Mouse (Mus musculus) macrophage (primary cell): ENCODE results near the gene Olfr432. TPM values are rescaled to one million over a fixed set of nuclear protein-coding genes. Genes with fewer than 3 reads are reported as not detected.
A peak's percentile ranks its signal among the peaks of the same experiment; 100 is the strongest.

ENCODE experiments used
- H3K27ac ChIP-seq: fragments of 350-480 bp; formaldehyde crosslinking; 2 replicates; pipeline ENCODE4 v1.9.0; 2021
- H3K36me3 ChIP-seq: fragments of 350-480 bp; formaldehyde crosslinking; 2 replicates; pipeline ENCODE4 v1.9.0; 2021; ENCODE audit errors: inconsistent target
- H3K4me3 ChIP-seq: fragments of 350-480 bp; formaldehyde crosslinking; 2 replicates; pipeline ENCODE4 v1.9.0; 2021; ENCODE audit errors: inconsistent target
- H3K79me2 ChIP-seq: fragments of 350-480 bp; formaldehyde crosslinking; 2 replicates; pipeline ENCODE4 v1.9.0; 2021; ENCODE audit errors: inconsistent target
- WGBS: methylation state at CpG from one replicate; pipeline ENCODE4 v1.1.7; 2026; ENCODE audit warnings: inconsistent platforms; ENCODE audit not compliant: missing documents; 5-methylcytosine and 5-hydroxymethylcytosine counted together
- polyA plus RNA-seq: library from polyadenylated mRNA; stranded (reverse); fragments of 250-400 nt; gene quantifications from 3 replicates; pipeline ENCODE4 v1.2.4, GENCODE M21; 2018; ENCODE audit warnings: inconsistent platforms

The Olfr432 gene
- polyA plus RNA-seq, 1 experiment from 2014 or later, result not detected

DNA sequence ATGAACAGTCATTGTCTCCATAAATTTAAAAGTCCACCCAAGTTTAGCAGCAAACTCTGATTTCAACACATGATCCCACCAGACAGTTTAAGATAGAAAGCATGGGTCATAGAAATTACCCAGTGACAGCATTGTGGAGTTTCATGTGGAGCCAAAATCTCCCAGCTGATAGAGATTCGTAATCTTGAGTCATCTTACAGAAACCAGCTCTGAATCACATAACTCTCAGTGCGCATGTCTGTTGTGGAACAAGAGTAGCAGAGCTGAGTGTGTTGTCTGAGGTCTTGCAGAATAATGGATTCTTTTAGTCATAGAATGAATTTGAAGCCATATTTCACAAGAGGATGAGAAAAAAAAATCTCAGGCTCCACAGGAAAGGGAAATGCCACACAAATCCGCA lies 4.0 kb downstream of the Olfr432 start:
- peak overlapping the region; percentile 19; the same call in 1 of the 2 replicates for H3K27ac ChIP-seq
- no peak overlapping the region for H3K4me3 ChIP-seq
- WGBS, result 31% methylated on average over 3 of the region's 3 CpGs
- no peaks in the 10 kb centered on the region for H3K79me2 ChIP-seq
- no peaks in the 10 kb centered on the region for H3K36me3 ChIP-seq

DNA sequence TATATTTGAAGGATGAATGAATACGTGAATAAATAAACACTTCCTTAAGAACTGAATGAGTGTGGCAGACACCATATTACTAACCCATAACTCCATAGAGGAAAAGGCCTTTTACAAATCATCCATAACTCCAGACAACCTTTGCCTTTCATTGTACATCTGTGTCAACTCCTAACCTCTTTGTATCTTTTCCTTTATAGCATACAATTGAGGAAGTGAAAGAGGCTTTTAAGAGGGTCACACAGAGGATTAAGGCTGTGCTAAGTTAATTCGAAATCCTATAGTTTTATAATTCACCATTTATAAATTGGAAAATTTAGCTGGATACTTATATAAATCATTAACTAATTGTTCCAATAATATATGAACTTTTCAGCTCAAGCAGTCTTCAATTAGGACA lies 6.2 kb downstream of the Olfr432 start:
- WGBS, result 50% methylated on average over 2 of the region's 2 CpGs
- H3K4me3 ChIP-seq, result no peak overlapping the region
- no peak overlapping the region for H3K27ac ChIP-seq
- no peaks in the 10 kb centered on the region for H3K36me3 ChIP-seq
- H3K79me2 ChIP-seq, result no peaks in the 10 kb centered on the region

DNA sequence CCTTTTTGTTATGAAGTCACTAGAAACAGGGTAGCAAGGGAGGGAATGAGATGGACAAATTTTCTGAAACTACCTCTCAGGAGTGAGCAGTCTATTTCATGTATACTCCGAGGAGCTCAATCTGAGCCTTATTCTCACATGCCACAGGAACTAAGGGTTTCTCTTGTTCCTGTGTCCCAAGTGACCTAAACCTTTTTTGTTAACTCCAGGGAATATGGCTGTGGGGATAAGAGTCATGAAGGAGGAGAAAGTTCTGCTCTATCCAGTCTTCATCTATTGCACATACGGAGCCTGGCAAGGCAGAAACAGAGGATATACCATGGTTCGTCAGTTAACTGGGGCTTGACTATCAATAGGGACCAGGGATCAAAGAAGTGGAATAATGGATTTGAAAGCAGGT lies 17.3 kb downstream of the Olfr432 start, which contains the start of gene Olfr430:
Gene Olfr430, plus strand, starts transcription at position 301 of the 400 bp plus-strand sequence.
- no peaks in the 10 kb centered on the region for H3K36me3 ChIP-seq
- H3K4me3 ChIP-seq, result no peak within 1 kb of the TSS
- H3K27ac ChIP-seq, result no peak within 1 kb of the TSS
- WGBS, result 95% methylated on average over 3 of the region's 3 CpGs
- H3K79me2 ChIP-seq, result no peaks in the 10 kb centered on the region

DNA sequence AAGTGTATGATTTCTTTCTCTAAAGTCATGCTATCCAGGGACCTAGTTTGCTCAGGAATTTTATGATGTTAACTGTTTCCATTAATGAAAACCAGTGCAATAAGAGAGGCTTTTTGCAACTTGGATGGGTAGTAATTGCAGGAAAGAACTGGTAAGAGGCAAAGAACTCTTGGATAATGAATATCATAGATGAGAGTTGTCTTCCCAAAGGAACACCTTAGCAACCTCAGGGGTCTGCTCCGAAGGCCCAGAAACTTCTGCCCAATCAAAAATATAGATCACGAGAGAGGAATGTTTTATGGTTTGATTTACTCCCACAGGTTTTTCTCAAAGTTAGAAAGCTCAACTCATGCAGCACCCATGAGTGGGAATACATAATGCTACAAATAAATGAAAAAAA lies 35.0 kb downstream of the Olfr432 start, which contains the start of gene Olfr429:
Gene Olfr429, plus strand, starts transcription at position 301 of the 400 bp plus-strand sequence.
- Histone ChIP-seq H3K27ac (no peak within 1 kb of the TSS), H3K79me2 (no peaks in the 10 kb centered on the region), H3K4me3 (no peak within 1 kb of the TSS), H3K36me3 (no peaks in the 10 kb centered on the region)
- WGBS, result 90% methylated on average over 2 of the region's 2 CpGs

DNA sequence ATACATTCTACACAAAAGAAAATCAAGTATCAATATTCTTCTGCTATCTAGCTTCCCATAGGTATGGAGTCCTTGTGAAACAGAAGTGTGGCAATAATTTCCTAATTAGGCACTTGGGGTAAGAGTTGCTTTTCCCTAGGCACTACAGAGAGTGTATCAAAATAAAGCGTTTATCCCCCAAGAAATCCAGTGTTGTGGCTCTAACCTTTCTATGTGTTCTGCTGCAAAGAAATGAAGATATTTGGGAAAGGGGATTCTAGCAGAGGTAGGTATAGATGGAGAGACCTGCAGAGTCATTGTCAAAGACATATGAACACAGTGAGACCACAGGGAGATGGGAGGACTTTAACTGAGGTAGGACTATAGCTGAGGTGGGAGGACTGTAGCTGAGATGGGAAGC lies 47.6 kb downstream of the Olfr432 start, which contains the start of gene Olfr427:
Gene Olfr427, plus strand, starts transcription at position 301 of the 400 bp plus-strand sequence.
- WGBS, result 100% methylated on average over 1 of the region's 1 CpGs
- Histone ChIP-seq H3K36me3 (no peaks in the 10 kb centered on the region), H3K79me2 (no peaks in the 10 kb centered on the region), H3K4me3 (no peak within 1 kb of the TSS), H3K27ac (no peak within 1 kb of the TSS)

- no peak overlapping the region for H3K4me3 ChIP-seq
- H3K36me3 ChIP-seq, result no peaks in the 10 kb centered on the region
- 72% methylated on average over 2 of the region's 2 CpGs for WGBS
- H3K27ac ChIP-seq, result no peak overlapping the region
- H3K79me2 ChIP-seq, result no peaks in the 10 kb centered on the region
Measured at GRCm38 (mm10) chr1:174103735-174104134, 54.7 kb downstream of the Olfr432 start.

Other genes starting within 250 kb of the Olfr432 start
- 272 to 390 TPM (median 361 TPM) in 3 replicates for gene Ifi211, start 136.2 kb upstream of the Olfr432 start, polyA plus RNA-seq
- gene Mndal, start 106.7 kb upstream of the Olfr432 start, polyA plus RNA-seq, result 117 to 429 TPM (median 360 TPM) in 3 replicates
- 62.5 to 252 TPM (median 140 TPM) in 3 replicates for gene Ifi203, start 106.5 kb upstream of the Olfr432 start, polyA plus RNA-seq
- gene Ifi202b, start 66.5 kb upstream of the Olfr432 start, polyA plus RNA-seq, result not detected in 3 replicates
- gene Ifi205, start 17.4 kb upstream of the Olfr432 start, polyA plus RNA-seq, result 33.0 to 58.3 TPM (median 40.1 TPM) in 3 replicates
- 0.04 to 0.13 TPM (median 0.12 TPM) in 3 replicates for gene Olfr433, start 8.5 kb upstream of the Olfr432 start, polyA plus RNA-seq
- not detected in 3 replicates for gene Olfr430, start 17.4 kb downstream of the Olfr432 start, polyA plus RNA-seq
- not detected in 3 replicates for gene Olfr429, start 35.1 kb downstream of the Olfr432 start, polyA plus RNA-seq
- gene Olfr427, start 47.7 kb downstream of the Olfr432 start, polyA plus RNA-seq, result not detected in 3 replicates
- not detected in 3 replicates for gene Olfr231, start 72.0 kb downstream of the Olfr432 start, polyA plus RNA-seq
- gene Olfr424, start 82.3 kb downstream of the Olfr432 start, polyA plus RNA-seq, result not detected in 3 replicates
- not detected in 3 replicates for gene Olfr420, start 106.4 kb downstream of the Olfr432 start, polyA plus RNA-seq
- 0.16 to 0.19 TPM in 2 of 3 replicates, not detected in the other for gene Spta1, start 123.6 kb downstream of the Olfr432 start, polyA plus RNA-seq
- gene Olfr419, start 202.9 kb downstream of the Olfr432 start, polyA plus RNA-seq, result not detected in 3 replicates